Mouse (Mus musculus) forebrain, embryonic 15.5 days (tissue): ENCODE measurements around the gene Fgfr4. TPM values are rescaled to one million over a fixed set of nuclear protein-coding genes. Genes with fewer than 3 reads are reported as not detected.
"Not testable (repeated sequence)": the region's sequence is repeated elsewhere in the genome, so short reads cannot be mapped to it uniquely, and the experiment has no call there.

Source experiments
- ATAC-seq: fragments of 200-750 bp; cut with Nextera tagmentation; replicated peaks from 2 replicates; pipeline ENCODE4 v1.8.0; 2017; ENCODE audit warnings: mild to moderate bottlenecking, moderate TSS enrichment, moderate library complexity
- H3K27ac ChIP-seq: fragments of 300-500 bp; sonication (generic); replicated peaks from 2 replicates; pipeline ENCODE4 v1.5.1; 2015; ENCODE audit warnings: mild to moderate bottlenecking, inconsistent platforms
- H3K27me3 ChIP-seq: fragments of 300-500 bp; sonication (generic); 2 replicates; pipeline ENCODE4 v1.6.1; 2015; ENCODE audit warnings: inconsistent platforms
- H3K36me3 ChIP-seq: fragments of 300-500 bp; sonication (generic); 2 replicates; pipeline ENCODE4 v1.6.1; 2015; ENCODE audit warnings: mild to moderate bottlenecking, inconsistent platforms
- H3K4me1 ChIP-seq: fragments of 300-500 bp; sonication (generic); 2 replicates; pipeline ENCODE4 v1.6.1; 2015; ENCODE audit warnings: inconsistent platforms
- H3K4me2 ChIP-seq: fragments of 300-500 bp; sonication (generic); replicated peaks from 2 replicates; pipeline ENCODE4 v1.6.1; 2015; ENCODE audit warnings: mild to moderate bottlenecking, inconsistent platforms
- H3K4me3 ChIP-seq: fragments of 300-500 bp; sonication (generic); 2 replicates; pipeline ENCODE4 v1.5.1; 2015; ENCODE audit warnings: mild to moderate bottlenecking, inconsistent platforms
- H3K9ac ChIP-seq: fragments of 300-500 bp; sonication (generic); replicated peaks from 2 replicates; pipeline ENCODE4 v1.6.1; 2015; ENCODE audit warnings: mild to moderate bottlenecking, inconsistent platforms
- H3K9me3 ChIP-seq: fragments of 300-500 bp; sonication (generic); 2 replicates; pipeline ENCODE4 v1.6.1; 2016; ENCODE audit warnings: inconsistent platforms
- WGBS: fragments of 180-500 bp; shearing (Covaris S2); methylation state at CpG from one replicate; pipeline ENCODE4 v1.1.7; 2015; ENCODE audit warnings: mixed read lengths; 5-methylcytosine and 5-hydroxymethylcytosine counted together
- polyA plus RNA-seq: library from polyadenylated mRNA; unstranded; fragments of >200 nt; fragmentation: Nextera tagmentation; extraction: Ambion mirVana; gene quantifications from 2 replicates; pipeline ENCODE4 v1.2.1, GENCODE M21; 2015

Fgfr4 gene
- polyA plus RNA-seq, 1 experiment from 2014 or later: 1.1 TPM

GRCm38 (mm10) chr13:55177903-55178496, 25.6 kb downstream of the Fgfr4 start:
- no peak for ATAC-seq

DNA sequence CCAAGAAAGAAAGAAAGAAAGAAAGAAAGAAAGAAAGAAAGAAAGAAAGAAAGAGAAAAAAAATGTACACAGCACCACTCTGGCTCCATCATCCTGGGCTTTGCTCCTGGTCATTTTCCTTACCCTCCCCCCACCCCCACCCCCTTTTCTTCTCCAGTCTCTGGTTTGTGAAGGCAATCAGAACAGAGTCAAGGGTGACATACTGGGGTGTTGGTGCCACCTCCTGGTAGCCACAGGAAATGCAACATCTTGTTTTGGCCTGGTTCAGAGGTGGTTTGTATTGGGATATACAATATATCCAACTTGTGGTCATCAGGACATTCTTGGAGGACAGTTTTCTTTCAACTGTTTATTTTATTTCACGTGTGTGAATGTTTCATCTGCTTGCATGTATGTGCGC, 26.1 kb downstream of the Fgfr4 start:
- Histone ChIP-seq H3K27me3 (no peaks in the 10 kb centered on the region), H3K27ac (0 out of 2 replicates have a peak overlapping the region, but pooled peaks have one; percentile 28), H3K4me3 (no peak overlapping the region), H3K4me1 (peaks cover 7% of the 10 kb centered on the region), H3K4me2 (no peak overlapping the region), H3K9me3 (no peaks in the 10 kb centered on the region), H3K36me3 (no peaks in the 10 kb centered on the region), H3K9ac (no peak overlapping the region)
- peak; percentile 42; the same call in 1 of the 2 replicates for ATAC-seq
- WGBS: 38% methylated on average over 2 of the region's 2 CpGs

More at GRCm38 (mm10) chr13:55177903-55178496, 25.6 kb downstream of the Fgfr4 start:
- peak overlapping the region; percentile 34; the same call in 1 of the 2 replicates for H3K27ac ChIP-seq
- WGBS: 71% methylated on average over 4 of the region's 4 CpGs
- H3K4me2 ChIP-seq: no peak overlapping the region
- H3K27me3 ChIP-seq: no peaks in the 10 kb centered on the region
- no peak overlapping the region for H3K4me3 ChIP-seq
- peaks cover 7% of the 10 kb centered on the region for H3K4me1 ChIP-seq
- H3K9me3 ChIP-seq: no peaks in the 10 kb centered on the region
- H3K9ac ChIP-seq: no peak overlapping the region
- no peaks in the 10 kb centered on the region for H3K36me3 ChIP-seq

DNA sequence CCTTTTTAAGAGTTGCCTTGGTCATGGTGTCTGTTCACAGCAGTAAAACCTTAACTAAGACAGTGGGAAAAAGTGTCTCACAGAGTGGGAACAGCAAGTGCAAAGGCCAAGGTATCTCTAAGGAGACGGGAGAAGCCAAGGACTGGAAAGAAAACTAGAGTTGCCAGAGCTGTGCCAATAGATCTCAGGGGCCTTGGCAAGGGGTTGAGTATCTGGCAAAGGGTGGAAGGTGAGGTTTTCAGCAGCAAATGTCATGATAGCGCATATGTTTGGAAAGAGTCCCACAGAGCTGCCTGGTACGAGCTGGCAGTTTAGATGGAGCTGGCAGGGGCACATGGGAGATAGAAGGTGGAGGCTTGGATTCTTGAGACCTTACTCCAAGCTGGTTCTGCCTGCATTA, 27.2 kb downstream of the Fgfr4 start:
- Histone ChIP-seq H3K36me3 (no peaks in the 10 kb centered on the region), H3K27me3 (no peaks in the 10 kb centered on the region), H3K27ac (peak overlapping the region; percentile 28; the same call in 1 of the 2 replicates), H3K4me3 (no peak overlapping the region), H3K4me2 (no peak overlapping the region), H3K9ac (no peak overlapping the region), H3K9me3 (no peaks in the 10 kb centered on the region), H3K4me1 (peaks cover 7% of the 10 kb centered on the region)
- ATAC-seq: no peak
- WGBS: 73% methylated on average over 3 of the region's 3 CpGs

- Histone ChIP-seq H3K36me3 (no peaks in the 10 kb centered on the region), H3K4me1 (peaks cover 7% of the 10 kb centered on the region), H3K27ac (peak overlapping the region; percentile 68; the same call in 1 of the 2 replicates), H3K4me2 (peak overlapping the region; percentile 47), H3K9ac (peak overlapping the region; percentile 23; the same call in 1 of the 2 replicates), H3K27me3 (no peaks in the 10 kb centered on the region), H3K9me3 (no peaks in the 10 kb centered on the region), H3K4me3 (0 out of 2 replicates have a peak overlapping the region, but pooled peaks have one; percentile 25)
- 71% methylated on average over 2 of the region's 2 CpGs for WGBS
- no peak for ATAC-seq
Observed at GRCm38 (mm10) chr13:55181786-55182172, 29.3 kb downstream of the Fgfr4 start.

GRCm38 (mm10) chr13:55182173-55182894, 29.9 kb downstream of the Fgfr4 start:
- Histone ChIP-seq H3K27me3 (no peaks in the 10 kb centered on the region), H3K9ac (peak overlapping the region; percentile 23), H3K36me3 (no peaks in the 10 kb centered on the region), H3K4me3 (peak overlapping the region; percentile 25), H3K4me1 (peaks cover 7% of the 10 kb centered on the region), H3K4me2 (peak overlapping the region; percentile 47), H3K9me3 (no peaks in the 10 kb centered on the region), H3K27ac (peak overlapping the region; percentile 68)
- WGBS: 3% methylated on average over 23 of the region's 23 CpGs
- ATAC-seq: peak; percentile 58

- no peaks in the 10 kb centered on the region for H3K36me3 ChIP-seq
- no peaks in the 10 kb centered on the region for H3K27me3 ChIP-seq
- no peaks in the 10 kb centered on the region for H3K9me3 ChIP-seq
- H3K4me1 ChIP-seq: peaks cover 7% of the 10 kb centered on the region
- no peak for ATAC-seq
- H3K4me3 ChIP-seq: no peak overlapping the region
- WGBS: 85% methylated on average over 6 of the region's 6 CpGs
- no peak overlapping the region for H3K9ac ChIP-seq
- H3K27ac ChIP-seq: no peak overlapping the region
- H3K4me2 ChIP-seq: no peak overlapping the region
Observed at GRCm38 (mm10) chr13:55183382-55183781, 30.9 kb downstream of the Fgfr4 start.

DNA sequence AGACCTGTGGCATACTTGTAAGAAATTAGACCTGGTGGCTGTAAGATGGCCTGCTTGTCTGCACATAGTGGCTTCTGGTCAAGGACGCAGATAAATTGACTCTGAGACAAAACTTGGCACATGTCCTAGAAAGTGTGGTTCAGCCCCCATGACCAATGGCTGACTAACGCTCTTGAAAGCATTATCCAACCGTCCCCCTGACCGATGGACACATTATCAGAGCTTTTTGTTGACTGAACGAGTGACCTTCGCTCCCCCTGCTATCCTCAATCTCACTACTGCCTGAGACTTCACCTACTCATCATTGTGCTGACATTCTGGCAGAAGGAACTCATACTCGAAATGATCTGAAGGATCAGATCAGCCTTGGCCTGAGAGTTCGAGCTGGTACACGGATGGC, 34.6 kb downstream of the Fgfr4 start:
- not testable (repeated sequence) for H3K9ac ChIP-seq, H3K9me3 ChIP-seq, H3K4me2 ChIP-seq, H3K27ac ChIP-seq, ATAC-seq, H3K4me3 ChIP-seq, H3K36me3 ChIP-seq, H3K27me3 ChIP-seq
- WGBS: 69% methylated on average over 6 of the region's 9 CpGs
- H3K4me1 ChIP-seq: peaks cover 23% of the 10 kb centered on the region

DNA sequence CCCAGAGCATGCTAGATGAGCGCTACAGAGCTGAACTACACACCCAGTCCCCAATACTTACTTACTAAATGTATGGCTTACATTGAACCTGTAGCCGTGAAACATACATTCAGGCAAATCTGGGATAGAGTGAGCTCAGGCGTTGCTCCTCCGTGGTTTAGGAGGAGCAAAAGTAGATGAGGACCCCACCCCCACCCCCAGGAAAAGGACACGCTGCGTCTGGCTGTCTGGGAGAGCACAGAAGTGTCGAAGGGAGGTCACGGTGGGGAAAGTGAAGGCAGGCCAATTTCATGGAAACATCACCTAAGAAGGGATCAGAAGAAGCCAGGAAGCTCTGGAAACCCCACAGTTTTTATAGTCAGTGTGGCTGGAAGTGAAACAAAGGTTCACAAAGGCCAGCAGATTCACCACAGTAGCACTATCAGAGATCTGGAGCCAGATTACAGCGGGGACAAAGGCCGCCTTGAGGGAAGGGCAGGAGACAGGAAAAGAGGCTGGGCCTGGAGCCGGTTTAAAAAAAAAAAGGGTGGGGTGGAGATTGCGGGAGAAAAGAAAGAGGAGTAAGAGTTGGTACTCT, 37.2 kb downstream of the Fgfr4 start:
- Histone ChIP-seq H3K27ac (peak overlapping the region; percentile 90), H3K9me3 (no peaks in the 10 kb centered on the region), H3K4me1 (peaks cover 17% of the 10 kb centered on the region), H3K36me3 (no peaks in the 10 kb centered on the region), H3K4me3 (peak overlapping the region; percentile 52), H3K4me2 (peak overlapping the region; percentile 77), H3K27me3 (no peaks in the 10 kb centered on the region), H3K9ac (peak overlapping the region; percentile 67)
- no peak for ATAC-seq
- 3% methylated on average over 12 of the region's 12 CpGs for WGBS

- Histone ChIP-seq H3K4me3 (peak overlapping the region; percentile 52), H3K27me3 (no peaks in the 10 kb centered on the region), H3K36me3 (no peaks in the 10 kb centered on the region), H3K9ac (peak overlapping the region; percentile 67), H3K4me2 (peak overlapping the region; percentile 77), H3K27ac (peak overlapping the region; percentile 90), H3K9me3 (no peaks in the 10 kb centered on the region), H3K4me1 (peaks cover 17% of the 10 kb centered on the region)
- 3% methylated on average over 34 of the region's 34 CpGs for WGBS
- ATAC-seq: peak; percentile 99
Observed at GRCm38 (mm10) chr13:55190121-55190868, 37.9 kb downstream of the Fgfr4 start.

DNA sequence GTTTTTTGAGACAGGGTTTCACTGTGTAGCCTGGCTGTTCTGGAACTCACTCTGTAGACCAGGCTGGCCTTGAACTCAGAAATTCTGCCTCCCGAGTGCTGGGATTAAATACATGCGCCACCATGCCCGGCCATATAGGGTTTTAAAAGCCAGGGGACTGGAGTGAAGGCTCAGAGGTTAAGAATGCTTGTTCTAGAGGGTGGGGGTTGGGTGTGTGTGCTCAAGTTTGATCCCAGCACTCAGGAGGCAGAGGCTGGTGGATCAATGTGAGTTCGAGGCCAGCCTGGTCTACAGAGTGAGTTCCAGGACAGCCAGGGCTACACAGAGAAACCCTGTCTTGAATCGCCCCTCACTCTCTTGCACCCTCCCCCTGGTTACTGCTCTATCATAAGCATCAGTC, 39.1 kb downstream of the Fgfr4 start:
- no peak for ATAC-seq
- WGBS: 94% methylated on average over 5 of the region's 5 CpGs
- no peaks in the 10 kb centered on the region for H3K9me3 ChIP-seq
- H3K36me3 ChIP-seq: no peaks in the 10 kb centered on the region
- H3K4me1 ChIP-seq: peaks cover 17% of the 10 kb centered on the region
- no peak overlapping the region for H3K4me2 ChIP-seq
- H3K27ac ChIP-seq: no peak overlapping the region
- no peaks in the 10 kb centered on the region for H3K27me3 ChIP-seq
- no peak overlapping the region for H3K4me3 ChIP-seq
- no peak overlapping the region for H3K9ac ChIP-seq

- not testable (repeated sequence) for H3K36me3 ChIP-seq
Observed at GRCm38 (mm10) chr13:55202758-55203157, 50.3 kb downstream of the Fgfr4 start.

DNA sequence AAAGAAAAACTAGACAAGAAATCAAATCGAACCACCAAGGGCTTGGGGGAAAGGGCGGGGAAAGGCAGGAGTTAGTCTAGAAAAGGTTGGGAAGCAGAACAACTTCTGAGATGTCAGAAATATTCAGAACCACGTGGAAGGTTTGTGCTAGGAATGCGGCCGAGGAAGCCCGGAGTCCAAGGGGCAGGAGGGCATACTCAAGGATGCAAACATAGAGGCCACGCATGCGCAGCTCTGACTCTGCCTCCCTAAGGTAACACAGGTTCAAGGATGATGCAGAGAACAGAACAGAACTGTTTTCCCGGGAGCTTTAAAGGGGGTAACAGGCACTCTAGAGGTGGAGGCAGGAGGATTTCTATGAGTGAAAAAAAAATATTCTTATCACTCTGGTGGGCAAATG, 51.3 kb downstream of the Fgfr4 start:
- no peaks in the 10 kb centered on the region for H3K36me3 ChIP-seq
- WGBS: 88% methylated on average over 9 of the region's 9 CpGs

More at GRCm38 (mm10) chr13:55202758-55203157, 50.3 kb downstream of the Fgfr4 start:
- not testable (repeated sequence) for H3K4me2 ChIP-seq, H3K27ac ChIP-seq, H3K9ac ChIP-seq, H3K9me3 ChIP-seq, ATAC-seq, H3K4me1 ChIP-seq, H3K4me3 ChIP-seq, H3K27me3 ChIP-seq
- WGBS: 91% methylated on average over 4 of the region's 4 CpGs

More for the DNA sequence above, 51.3 kb downstream of the Fgfr4 start:
- H3K4me2 ChIP-seq: no peak overlapping the region
- H3K27ac ChIP-seq: no peak overlapping the region
- ATAC-seq: no peak
- no peaks in the 10 kb centered on the region for H3K27me3 ChIP-seq
- no peak overlapping the region for H3K4me3 ChIP-seq
- H3K9ac ChIP-seq: no peak overlapping the region
- H3K4me1 ChIP-seq: no peaks in the 10 kb centered on the region
- no peaks in the 10 kb centered on the region for H3K9me3 ChIP-seq
